Mouse (Mus musculus) cerebellum, postnatal 10 days (tissue): ENCODE data around the gene Tnfaip6.
"Not testable (repeated sequence)": the region's sequence is repeated elsewhere in the genome, so short reads cannot be mapped to it uniquely, and the experiment has no call there.

ENCODE experiments used
- DNase-seq, 2 experiments: peaks; one replicate each; pipeline ENCODE4 v3.0.0; 2021; ENCODE audit warnings: mixed read lengths in 2 of 2

Gene Tnfaip6

DNA sequence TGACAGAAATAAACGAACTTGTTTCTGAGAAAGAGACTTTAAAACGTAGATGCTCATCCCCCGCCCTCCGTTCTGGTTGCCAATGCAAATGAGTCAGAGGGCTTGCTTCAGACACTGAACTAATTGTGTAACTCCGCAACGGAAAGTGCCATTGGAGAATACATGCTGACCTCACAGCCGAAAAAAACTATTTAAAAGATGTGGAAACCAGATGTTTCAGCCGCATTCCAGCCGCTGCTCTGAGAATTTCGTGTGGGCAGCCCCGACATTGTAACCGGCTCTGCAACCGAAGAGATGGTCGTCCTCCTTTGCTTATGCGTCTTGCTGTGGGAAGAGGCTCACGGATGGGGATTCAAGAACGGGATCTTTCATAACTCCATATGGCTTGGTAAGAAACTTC, at the start of gene Tnfaip6:
Gene Tnfaip6 (plus strand): TSS at position 128 of the 400 bp plus-strand sequence.
- DNase-seq, result peak; percentile 26 to 29

DNA sequence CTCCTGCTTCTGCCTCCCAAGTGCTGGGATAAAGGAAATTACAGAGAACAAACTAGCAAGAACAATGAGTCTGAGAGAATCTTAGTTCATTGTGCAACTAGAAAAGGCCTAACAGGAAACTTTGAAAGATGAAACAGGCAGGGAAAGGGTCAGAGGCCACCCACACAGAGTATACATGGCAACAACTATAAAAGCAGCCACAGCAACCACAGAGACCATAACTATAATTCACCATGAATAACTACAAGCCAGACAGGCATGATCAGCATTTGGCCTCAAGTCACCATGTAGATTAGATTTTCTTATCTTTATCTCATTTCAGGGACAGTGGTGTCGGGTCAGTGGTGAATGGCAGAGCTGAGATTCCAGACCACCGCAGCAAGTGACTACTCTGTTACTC, 48.2 kb upstream of the Tnfaip6 start:
- DNase-seq, result no peak

DNA sequence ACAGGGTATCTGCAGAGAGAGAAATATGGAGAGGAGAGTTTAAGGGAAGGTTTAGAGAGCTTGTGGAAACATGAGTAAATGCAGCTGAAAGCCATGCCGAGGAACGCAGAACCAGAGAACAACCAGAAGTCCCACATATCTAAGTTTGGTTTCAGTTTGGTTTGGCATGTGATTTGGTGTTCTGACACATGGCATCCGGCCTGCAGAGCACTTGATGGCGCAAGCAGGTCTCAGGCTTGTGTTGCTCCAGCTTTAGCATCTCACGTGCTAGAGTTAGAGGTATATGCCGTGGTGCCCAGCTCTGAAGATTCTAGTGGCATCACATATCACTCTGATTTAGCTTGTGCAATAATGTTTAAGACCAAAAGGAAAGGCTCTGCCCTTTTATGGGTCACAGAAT, 46.4 kb upstream of the Tnfaip6 start:
- DNase-seq, result no peak

DNA sequence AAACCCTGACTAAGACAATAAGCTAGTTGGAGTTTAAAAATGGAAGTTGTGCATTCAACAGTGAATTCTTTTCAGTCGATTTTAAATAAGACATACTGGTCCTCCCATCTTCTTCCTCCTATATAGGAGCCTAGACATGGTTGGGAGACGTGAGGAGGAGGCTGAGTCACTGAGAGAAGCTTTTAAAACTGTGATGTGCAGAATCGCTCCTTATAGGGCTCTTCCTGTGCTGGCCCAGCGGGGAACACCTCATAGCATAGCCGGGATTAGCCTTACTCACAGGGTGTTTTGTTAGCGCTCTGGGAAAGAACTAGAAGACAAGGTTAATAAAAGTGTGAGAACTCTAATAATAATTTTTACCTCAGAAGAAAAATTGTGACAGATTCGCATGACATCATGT, 37.8 kb upstream of the Tnfaip6 start:
- no peak for DNase-seq

DNA sequence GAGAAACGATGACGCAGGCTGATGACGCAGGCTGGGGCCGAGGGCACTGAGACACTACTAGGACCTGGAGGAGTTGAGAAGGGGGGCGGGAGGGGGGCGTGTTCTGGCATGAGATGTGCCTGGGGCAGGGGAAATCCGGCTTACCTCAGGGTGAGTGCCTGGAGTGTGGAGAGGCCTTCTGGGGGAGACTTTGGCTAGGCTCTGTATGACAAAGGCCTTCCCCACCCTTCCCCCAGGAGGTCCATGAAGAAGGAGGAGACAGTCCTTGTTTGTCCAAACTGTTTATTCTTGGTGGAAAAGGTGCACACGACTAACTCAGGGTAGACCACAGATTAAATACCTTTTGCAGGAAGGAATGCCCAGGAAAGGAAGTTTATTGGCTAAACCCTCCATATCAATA, 36.3 kb upstream of the Tnfaip6 start:
- no peak for DNase-seq

DNA sequence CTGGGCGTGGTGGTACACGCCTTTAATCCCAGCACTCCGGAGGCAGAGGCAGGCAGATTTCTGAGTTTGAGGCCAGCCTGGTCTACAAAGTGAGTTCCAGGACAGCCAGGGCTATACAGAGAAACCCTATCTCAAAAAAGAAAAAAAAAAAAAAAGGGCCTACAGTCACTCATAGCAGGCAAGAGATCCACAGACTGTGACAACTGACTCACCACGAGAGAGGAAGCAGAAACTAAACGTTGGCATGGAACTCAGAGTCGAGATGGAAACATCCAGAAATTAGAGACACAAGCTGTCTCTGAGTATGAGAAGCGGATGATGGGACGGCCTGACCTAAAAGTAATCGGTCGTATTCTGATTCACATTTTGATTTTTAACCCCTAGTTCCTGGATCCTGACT, 35.5 kb upstream of the Tnfaip6 start:
- DNase-seq, result not testable (repeated sequence)

DNA sequence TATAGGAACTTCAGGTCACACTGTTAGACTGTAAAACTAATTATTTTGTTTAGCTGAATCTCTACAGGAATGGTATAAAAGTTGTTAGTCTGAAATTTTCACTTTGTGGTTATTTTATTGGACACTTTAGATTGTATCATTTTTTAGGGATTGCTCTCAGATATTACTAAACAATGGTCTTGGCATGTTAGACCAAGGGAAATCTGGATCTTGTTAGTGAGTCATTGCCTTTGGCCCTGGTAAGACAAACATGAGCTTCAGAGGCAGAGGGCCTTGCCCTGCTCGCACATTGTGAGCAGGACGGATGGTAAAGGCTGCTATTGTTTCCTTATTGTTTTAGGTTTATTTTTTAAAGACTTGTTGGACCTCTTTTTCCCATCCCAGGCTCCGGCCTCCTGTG, 31.4 kb upstream of the Tnfaip6 start:
- no peak for DNase-seq

DNA sequence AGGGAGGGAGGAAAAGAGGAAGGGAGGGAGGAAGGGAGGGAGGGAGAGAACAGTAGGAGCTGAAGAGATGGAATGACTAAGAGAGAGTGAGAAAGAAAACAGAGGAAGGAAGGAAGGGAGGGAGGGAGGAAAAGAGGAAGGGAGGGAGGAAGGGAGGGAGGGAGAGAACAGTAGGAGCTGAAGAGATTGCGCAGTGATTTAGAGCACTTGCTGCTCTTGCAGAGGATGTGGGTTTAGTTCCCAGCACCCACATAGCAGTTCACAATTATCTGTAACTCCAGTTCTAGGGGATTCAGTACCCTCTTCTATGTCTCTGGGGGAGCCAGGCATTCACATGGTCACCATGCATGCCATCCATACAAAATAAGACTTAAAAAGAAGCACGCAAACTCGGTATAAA, 26.0 kb upstream of the Tnfaip6 start:
- DNase-seq, result not testable (repeated sequence)

DNA sequence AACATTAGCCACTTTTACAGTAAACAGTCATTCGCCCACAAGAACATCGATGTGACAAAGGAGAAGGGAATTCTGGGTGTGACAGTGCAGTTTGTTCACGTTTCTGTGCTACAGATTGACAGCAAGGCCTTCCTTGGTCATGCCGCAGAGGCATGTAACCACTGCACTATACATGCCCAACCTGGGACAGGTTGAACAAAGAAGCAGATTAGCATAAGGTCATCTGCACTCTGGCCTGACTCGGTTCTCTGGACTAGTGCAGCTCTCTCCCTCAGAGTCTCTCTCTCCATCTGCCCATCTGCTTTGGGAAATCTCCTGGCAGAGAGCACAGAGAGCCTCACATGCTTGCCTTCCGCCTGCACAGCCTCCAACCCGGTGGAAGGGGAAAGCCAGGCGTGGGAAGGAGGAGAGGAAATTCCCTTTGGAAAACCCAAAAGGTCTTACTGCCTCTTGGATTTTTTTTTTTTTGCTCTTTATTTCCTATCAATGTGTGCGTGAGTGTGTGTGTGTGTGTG, 24.4 kb upstream of the Tnfaip6 start:
- DNase-seq, result peak; percentile 67 to 75

DNA sequence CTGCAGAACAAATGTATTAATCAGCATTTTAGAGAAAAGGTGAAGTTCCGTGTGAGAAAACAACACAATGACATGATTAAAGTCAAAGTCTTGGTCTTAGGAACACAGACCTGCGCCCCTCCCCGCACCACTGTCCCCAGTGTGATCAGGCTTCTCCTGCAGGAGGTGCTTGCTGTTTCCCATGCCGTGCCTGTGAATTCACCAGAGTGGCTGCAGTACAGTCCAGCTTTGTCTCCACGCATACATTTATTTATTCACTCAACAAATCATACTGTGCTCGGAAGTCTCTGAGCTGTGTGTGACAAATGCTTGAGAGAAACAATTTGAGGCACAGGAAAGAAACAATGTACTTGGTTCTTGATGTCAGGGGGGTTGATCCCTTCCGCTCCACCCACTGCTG, 21.4 kb upstream of the Tnfaip6 start:
- DNase-seq, result no peak

DNA sequence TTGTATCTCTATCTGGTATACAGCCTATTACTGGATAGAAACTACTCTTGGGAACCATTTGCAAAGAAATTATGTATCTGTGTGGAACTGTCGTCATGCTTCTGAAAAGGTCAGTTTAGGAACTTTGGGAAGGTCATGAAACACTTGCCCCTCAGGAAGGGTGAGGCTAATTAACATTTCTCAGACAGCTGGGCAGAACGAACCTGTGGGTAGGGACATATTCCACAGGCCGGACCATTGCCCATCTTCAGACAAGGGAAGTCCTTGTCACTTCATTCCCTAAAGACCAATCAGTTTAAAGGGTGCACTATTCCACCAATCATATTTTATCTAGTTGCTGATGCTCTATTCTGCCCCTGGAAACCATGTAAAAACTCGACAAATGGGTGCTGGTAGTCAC, 10.7 kb upstream of the Tnfaip6 start:
- DNase-seq, result no peak

DNA sequence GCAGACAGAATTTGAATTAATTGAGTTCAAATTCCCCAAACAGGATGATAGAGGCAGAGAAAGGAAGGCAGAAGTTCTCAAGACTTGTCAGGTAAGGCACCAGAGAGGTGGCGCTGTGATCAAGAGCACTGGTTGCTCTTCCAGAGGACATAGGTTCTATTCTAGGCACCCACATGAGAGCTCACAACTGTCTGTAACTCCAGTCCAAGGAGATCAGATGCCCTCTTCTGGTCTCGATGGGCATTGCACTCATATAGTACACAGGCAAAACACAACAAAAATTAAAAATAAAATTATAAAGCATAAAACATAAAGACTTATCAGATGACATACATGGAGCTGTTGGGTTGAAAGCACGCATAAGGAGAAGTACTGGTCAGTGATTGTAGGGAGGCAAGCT, 8.4 kb upstream of the Tnfaip6 start:
- DNase-seq, result no peak

DNA sequence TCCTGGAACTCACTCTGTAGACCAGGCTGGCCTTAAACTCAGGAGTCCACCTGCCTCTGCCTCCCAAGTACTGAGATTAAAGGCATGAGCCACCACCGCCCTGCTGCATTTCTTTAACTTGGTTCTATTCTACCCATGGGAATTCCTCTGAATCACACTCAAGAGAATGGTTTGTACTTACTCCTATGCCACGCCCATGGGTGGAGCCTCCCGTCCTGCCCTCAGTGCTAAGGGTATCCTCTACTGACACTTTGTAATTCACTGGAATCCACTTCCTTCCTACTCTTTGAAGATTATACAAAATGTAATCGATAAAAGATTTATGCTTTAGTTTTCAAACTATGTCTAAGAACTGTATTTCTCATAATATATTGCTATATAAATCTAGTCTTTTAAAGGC, 6.3 kb upstream of the Tnfaip6 start:
- no peak for DNase-seq

DNA sequence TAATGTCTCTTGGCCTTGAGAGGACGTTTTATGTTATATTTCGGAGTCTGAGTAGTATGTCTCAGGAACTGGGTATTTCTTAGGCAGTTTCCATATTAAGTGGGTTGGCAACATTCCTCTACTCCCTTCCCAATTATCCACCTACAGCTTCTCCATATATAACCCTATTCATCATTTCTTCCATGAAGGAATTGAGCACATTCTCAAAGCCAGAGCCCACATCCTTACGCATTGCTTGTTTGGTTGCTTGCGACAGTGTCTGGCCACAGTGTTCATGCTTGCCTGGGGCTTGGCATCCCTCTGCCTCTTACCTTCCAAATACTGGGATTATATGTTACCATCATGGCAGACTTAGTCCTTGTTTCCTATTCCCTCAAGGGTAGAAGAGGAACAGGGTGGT, 3.2 kb upstream of the Tnfaip6 start:
- DNase-seq, result no peak

DNA sequence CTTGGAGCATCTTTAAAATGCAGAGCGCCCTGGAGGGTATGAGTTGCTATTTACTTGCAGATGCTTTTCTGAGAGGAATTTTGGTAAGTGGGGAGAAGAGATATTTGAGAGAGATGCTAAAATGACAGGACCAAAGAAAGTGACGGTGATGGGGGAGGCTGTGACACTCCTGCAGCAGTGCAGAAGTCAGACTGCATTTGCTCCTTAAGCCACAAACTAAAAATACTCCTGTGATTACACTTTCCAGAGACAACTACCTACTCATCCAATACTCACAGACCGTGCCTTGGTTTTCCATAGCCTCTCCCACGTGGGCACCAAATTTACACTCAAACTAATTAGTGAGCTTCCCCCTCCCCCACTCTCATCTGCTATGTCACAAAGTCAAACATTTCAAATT, 2.7 kb upstream of the Tnfaip6 start:
- DNase-seq, result no peak

DNA sequence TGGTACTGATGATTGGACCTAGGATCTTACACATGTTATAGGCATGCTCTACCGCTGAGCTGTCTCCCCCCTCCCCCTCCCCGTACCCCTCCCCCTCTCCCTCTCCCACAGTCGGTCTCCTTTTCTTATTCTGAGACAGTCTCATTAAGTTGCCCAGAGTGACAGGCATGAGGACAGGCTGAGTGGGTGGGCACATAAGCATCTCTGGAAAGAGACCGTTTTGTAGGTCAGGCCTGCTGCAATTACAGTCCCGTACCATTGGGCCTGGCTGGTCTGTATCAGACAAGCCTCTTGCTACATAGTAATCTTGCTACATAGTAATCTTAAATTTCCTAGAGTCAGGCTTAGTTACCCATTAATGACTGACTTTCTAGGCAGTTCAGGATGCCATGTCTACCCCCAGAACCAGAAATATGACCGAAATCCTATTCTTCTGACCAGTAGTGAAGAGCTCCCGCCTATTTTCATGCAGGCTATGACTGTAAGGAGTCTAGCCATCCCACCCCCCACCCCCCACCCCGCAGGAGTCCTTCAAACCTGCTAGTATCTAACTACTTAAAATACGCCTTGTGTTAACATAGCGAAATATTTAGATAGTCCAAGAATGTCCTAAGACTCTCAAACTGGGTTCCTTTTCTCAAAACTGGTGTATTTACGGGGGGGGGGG, 747 bp upstream of the Tnfaip6 start:
- no peak for DNase-seq

DNA sequence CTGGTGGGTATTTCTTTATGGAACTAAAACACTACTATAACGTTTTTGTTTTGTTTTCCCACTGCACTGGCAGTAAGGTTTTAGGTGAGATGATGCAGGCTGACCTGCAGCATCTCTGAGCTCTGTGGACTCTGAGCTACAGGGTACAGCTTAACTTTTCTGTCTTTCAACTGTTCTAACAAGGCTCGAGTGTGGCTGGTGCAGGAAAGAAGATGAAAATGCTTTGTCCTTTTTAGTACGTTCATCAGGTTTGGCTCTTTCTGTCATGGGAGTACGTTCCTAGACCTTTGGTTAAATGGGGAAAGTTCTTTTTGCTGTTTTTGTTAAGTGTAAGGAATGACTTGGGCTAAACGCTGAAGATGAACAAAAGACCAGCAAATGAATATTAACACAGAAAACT, 749 bp downstream of the Tnfaip6 start:
- no peak for DNase-seq

DNA sequence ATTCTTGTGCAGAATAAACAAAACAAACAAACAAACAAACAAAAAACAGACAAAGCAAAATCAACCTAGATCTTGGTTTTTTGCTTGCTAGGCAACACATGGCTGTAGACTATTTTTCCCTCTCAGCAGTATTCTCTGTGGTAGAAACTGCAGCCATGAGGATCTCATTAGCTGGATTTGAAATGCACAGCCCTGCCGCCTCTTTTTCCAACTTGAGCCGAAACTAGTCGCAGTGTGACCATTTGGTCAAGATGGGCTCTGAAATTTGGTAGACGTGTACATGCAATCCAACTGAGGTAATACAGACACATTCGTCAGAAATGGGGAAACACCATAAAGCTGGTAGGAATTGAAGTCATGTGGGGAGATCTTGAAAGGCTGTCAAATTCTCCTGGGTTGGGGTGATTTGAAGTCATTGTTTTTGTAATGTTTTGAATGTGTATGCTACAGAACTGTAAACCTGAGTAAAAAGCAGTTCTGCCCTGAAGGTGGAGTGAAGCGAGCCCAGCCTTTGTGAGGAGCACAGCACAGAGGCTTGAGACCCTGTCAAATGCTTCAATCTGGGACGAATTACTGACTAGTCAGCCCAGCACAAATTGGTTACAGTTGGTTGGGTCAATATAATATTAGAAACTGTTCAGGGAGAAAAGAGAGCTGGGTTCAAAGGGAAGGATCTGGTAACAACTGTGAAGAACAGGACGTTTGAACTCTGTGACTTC, 1.4 kb downstream of the Tnfaip6 start:
- no peak for DNase-seq

DNA sequence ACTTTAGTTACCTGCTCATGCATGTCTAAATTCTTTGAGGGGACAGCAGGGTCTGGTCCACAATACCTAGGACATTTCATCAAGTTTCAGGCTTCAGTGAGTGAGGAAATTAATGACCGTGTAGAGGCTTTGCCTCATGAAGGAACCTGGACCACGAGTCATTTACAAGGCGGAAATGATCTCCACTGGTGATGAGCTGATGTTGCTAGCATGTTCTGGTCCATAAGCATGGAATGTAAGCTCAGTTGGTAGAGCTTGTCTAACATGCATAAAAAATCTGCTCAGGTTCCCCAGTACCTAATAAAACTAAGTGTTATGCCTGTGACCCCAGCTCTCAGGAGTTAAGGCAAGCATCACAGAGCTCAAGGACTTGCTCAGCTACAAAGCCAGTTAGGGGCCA, 4.3 kb downstream of the Tnfaip6 start:
- no peak for DNase-seq

DNA sequence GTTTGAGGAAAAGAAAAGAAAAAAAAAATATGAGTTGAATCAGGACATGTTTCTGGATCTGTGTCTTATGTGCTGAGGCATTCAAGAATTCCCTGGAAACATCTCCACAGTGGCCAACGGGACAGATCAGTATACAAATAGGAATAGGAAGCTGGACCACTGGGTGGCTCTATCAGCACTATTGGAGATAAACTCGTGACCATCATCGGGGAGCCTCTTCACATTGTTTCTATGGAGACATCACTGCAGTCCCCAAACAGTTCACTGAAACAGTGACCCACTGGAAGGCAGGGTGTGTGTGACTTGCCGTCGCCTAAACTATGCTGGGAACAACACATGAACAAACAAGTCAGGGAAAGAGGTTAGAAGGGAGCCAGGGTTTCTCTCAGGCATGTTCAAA, 4.9 kb downstream of the Tnfaip6 start:
- peak in 1 of 2 experiments; percentile 17 for DNase-seq

DNA sequence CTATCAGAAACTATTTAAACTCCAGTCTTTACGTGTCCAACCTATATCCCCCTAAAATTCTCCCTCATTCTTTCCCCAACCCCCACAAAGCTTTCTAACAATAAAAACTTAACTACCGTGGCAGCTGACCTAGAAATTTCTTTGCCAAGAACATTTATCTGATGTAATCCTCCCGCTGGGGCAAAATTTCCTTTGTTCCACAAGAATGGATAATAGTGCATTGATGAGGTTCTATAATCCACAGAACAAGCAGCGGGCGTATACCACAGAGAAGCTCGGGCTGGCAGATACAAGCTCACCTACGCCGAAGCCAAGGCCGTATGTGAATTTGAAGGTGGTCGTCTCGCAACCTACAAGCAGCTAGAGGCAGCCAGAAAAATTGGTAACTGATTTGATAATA, 5.7 kb downstream of the Tnfaip6 start:
- DNase-seq, result no peak

DNA sequence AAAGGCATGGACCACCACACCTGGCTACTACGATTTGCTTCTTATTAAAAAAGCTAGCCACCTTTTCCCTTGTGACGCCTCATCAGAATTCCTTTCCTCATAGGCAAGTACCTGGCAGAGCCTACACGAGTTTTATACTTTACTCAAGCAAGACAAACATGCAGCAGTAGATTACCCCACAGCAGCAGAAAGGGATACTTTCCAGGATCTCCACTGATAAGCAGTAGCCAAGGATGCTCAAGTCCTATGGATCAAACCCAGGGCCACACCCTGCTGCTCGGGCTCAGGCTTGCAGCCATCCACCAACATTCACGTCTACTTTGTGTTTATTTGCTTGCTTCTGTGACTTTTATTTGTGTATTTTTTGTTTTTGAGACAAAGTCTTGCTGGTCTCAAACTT, 8.2 kb downstream of the Tnfaip6 start:
- no peak for DNase-seq

DNA sequence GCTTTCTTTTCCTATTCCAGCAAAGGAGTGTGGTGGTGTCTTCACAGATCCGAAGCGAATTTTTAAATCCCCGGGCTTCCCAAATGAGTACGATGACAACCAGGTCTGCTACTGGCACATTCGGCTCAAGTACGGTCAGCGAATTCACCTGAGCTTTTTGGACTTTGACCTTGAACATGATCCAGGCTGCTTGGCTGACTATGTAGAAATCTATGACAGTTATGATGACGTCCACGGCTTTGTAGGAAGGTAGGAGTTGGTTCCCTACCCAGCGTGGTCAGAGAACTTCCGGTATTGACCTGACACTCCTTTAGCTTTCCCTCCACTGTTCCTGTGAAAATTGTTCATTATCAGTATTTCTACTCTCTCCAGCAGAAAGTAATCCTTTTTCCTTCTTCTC, 13.0 kb downstream of the Tnfaip6 start:
- no peak for DNase-seq

DNA sequence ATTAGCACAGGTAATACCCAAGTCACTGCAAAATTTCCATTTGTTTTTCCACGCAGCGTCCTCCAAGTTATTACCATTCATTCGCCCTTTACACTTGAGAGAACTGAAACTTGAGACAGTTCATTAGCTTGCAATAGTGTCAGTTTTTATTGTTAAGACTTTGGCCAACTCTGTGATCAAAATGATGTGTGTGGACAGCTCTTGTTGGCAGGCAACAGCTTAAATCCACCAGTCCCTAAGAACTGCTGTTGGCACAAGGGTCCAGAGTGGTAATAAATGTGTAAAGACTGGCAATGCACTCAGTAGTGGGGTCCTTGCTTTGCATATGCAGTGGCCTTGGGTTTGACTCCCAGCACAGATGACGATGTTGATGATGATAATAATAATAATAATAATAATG, 14.5 kb downstream of the Tnfaip6 start:
- DNase-seq, result no peak

DNA sequence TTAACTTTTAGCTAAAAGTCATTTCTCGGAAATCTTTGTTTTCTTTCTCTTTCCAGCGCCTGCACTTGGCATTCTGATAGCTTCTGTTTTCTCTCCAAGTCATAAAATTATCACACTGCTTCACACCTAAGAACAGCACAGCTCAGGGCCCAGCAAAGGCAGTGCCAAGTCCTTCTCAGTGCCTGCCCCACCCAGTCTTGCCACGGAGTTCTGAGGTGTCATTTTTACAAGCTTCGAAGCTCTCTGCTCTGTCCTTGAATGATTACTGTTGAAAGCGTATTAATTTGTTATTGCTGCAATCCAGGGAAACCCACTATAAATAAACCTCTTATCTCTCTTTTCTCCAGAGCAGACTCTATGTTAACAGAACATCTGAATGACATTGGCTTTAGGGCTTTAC, 15.7 kb downstream of the Tnfaip6 start:
- DNase-seq, result no peak
